8 mouse cellular contexts compared by ENCODE assay signal in the genomic region with DNA sequence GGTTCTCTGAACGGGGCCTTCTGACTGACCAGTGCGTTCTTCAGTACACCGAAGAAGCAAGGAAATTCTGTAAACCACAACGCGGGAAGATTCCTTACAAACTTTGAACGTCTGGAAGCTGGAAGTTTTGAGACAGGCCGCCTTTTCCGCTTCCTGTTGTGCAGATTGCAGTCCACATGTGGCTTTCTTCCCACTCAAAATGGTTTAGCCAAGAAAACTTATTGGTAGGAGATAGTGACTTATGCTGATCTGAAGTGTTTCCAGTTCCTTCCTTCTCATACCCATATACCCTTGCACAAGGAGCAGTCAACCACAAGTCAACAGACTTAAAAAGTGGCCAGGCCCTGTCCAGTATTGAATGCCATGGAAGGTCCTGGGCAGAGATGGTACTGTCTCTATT. TPM values are rescaled to one million over a fixed set of nuclear protein-coding genes. Genes with fewer than 3 reads are reported as not detected.
DNase-seq lines count a peak whose midpoint lies in the region; ATAC-seq and TF ChIP-seq lines count a peak whose summit lies in the region.

No protein-coding gene starts in this region.

- intact Hi-C loops in left cerebral cortex, adult 2 months (cut with DNase I): loop anchor here (2.0 kb wide), 1 partner anchor 127 kb away; a partner anchor contains a TSS
- intact Hi-C loops in left cerebral cortex, postnatal 10 days (cut with DNase I): no loop called here
- intact Hi-C loops in left cerebral cortex, postnatal 25 days (cut with DNase I): no loop called here

- peak overlapping the region; percentile 78 for H3K9ac ChIP-seq in limb, embryonic 12.5 days (replicated peaks)

- 68% methylated on average over 8 of the region's 8 CpGs for WGBS in limb, embryonic 12.5 days
- 45% methylated on average over 8 of the region's 8 CpGs for WGBS in olfactory bulb, adult 2 months

- peaks cover 19% of the 10 kb centered on the region for H3K36me3 ChIP-seq in limb, embryonic 12.5 days

- peaks cover 2% of the 10 kb centered on the region; the same call in 1 of the 2 replicates for H3K4me1 ChIP-seq in embryonic fibroblast, embryonic 13.5 days (ENCODE audit: control insufficient read depth, insufficient read depth, low read length)
- peaks cover 29% of the 10 kb centered on the region for H3K4me1 ChIP-seq in limb, embryonic 12.5 days (replicated peaks)
- H3K4me1 ChIP-seq in olfactory bulb, adult 2 months (ENCODE audit: control insufficient read depth, insufficient read depth, low read length): peaks cover 9% of the 10 kb centered on the region

- no peak for TF ChIP-seq POLR2A in embryonic fibroblast, embryonic 13.5 days (IDR thresholded peaks at IDR 0.05; ENCODE audit: low read depth, low read length)
- TF ChIP-seq POLR2A in olfactory bulb, adult 2 months (IDR thresholded peaks at IDR 0.05; ENCODE audit: insufficient read depth, low read depth, low read length): no peak

- no peak overlapping the region for H3K27ac ChIP-seq in left cerebral cortex, adult 2 months
- no peak overlapping the region for H3K27ac ChIP-seq in embryonic fibroblast, embryonic 13.5 days (ENCODE audit: insufficient read depth, low read length)
- H3K27ac ChIP-seq in limb, embryonic 12.5 days: no peak overlapping the region
- H3K27ac ChIP-seq in olfactory bulb, adult 2 months (ENCODE audit: insufficient read depth, low read depth, low read length): no peak overlapping the region

- peak overlapping the region; percentile 95 for H3K4me2 ChIP-seq in limb, embryonic 12.5 days

- H3K9me3 ChIP-seq in limb, embryonic 12.5 days: no peaks in the 10 kb centered on the region

- ATAC-seq in limb, embryonic 12.5 days (ENCODE audit: insufficient number of reproducible peaks, insufficient read depth, low FRiP score, low TSS enrichment, low read depth): no peak
- no peak for ATAC-seq in cerebellum, adult (ENCODE audit: insufficient number of reproducible peaks, low FRiP score, low TSS enrichment)

- H3K27me3 ChIP-seq in limb, embryonic 12.5 days: no peaks in the 10 kb centered on the region

- no peak for DNase-seq in left cerebral cortex, adult 2 months (ENCODE audit: extremely low spot score in 1 of 2, low spot score in 2 of 2)
- no peak for DNase-seq in left cerebral cortex, postnatal 10 days (ENCODE audit: extremely low spot score in 1 of 2, low spot score in 2 of 2)
- DNase-seq in left cerebral cortex, postnatal 25 days (ENCODE audit: low spot score in 2 of 2): no peak
- DNase-seq in layer of hippocampus, adult 9-11 months: no peak

- H3K4me3 ChIP-seq in left cerebral cortex, adult 2 months: peak overlapping the region; percentile 75
- H3K4me3 ChIP-seq in embryonic fibroblast, embryonic 13.5 days (ENCODE audit: insufficient read depth, low read length): peak overlapping the region; percentile 81
- peak overlapping the region; percentile 97 for H3K4me3 ChIP-seq in limb, embryonic 12.5 days (replicated peaks)
- H3K4me3 ChIP-seq in olfactory bulb, adult 2 months (ENCODE audit: insufficient read depth, low read depth, low read length): 0 out of 2 replicates have a peak overlapping the region, but pooled peaks have one; percentile 12

- TF ChIP-seq CTCF in left cerebral cortex, adult 2 months (IDR thresholded peaks at IDR 0.05): no peak
- TF ChIP-seq CTCF in embryonic fibroblast, embryonic 13.5 days (IDR thresholded peaks at IDR 0.05; ENCODE audit: borderline replicate concordance, insufficient read depth, low read length): no peak
- no peak for TF ChIP-seq CTCF in olfactory bulb, adult 2 months (IDR thresholded peaks at IDR 0.05; ENCODE audit: insufficient read depth, low read depth, low read length)

RNA-seq across cellular contexts. Expression of a gene that starts 1.0 kb away (rescaled TPM):
- 1 to 10 TPM; 2.3 to 4.2 TPM for total RNA-seq in left cerebral cortex, adult 2 months (2021)
- 1 to 10 TPM; 3.4 TPM for total RNA-seq in left cerebral cortex, postnatal 10 days (2021)
- polyA plus RNA-seq in embryonic fibroblast, embryonic 13.5 days (2011; ENCODE audit: insufficient read length, low read depth, missing spikeins): 14.6 and 27.7 TPM in 2 replicates
- 7.8 and 9.4 TPM in 2 replicates for polyA plus RNA-seq in limb, embryonic 12.5 days (2016; fragmentation: Nextera tagmentation; extraction: Ambion mirVana)
- polyA plus RNA-seq in olfactory bulb, adult 2 months (2012; ENCODE audit: insufficient read depth, insufficient read length, low replicate concordance, missing spikeins): not detected in 2 replicates
- 1 to 10 TPM; 4.0 to 6.0 TPM for total RNA-seq in left cerebral cortex, postnatal 25 days (2021)

RNA-seq across cellular contexts. Expression of a gene that starts 1.3 kb away (rescaled TPM):
- 10 to 100 TPM; 37.2 to 44.0 TPM for total RNA-seq in left cerebral cortex, adult 2 months (2021)
- 10 to 100 TPM; 24.4 to 26.0 TPM for total RNA-seq in left cerebral cortex, postnatal 10 days (2021)
- polyA plus RNA-seq in embryonic fibroblast, embryonic 13.5 days (2011; ENCODE audit: insufficient read length, low read depth, missing spikeins): 8.0 and 10.1 TPM in 2 replicates
- 22.0 and 24.0 TPM in 2 replicates for polyA plus RNA-seq in limb, embryonic 12.5 days (2016; fragmentation: Nextera tagmentation; extraction: Ambion mirVana)
- polyA plus RNA-seq in olfactory bulb, adult 2 months (2012; ENCODE audit: insufficient read depth, insufficient read length, low replicate concordance, missing spikeins): not detected in 2 replicates
- total RNA-seq in left cerebral cortex, postnatal 25 days (2021): 10 to 100 TPM; 35.6 to 37.0 TPM

RNA-seq across cellular contexts. Expression of a gene that starts 1.6 kb away (rescaled TPM):
- total RNA-seq in left cerebral cortex, adult 2 months (2021): 1 to 10 TPM; 7.1 to 9.9 TPM
- 1 to 10 TPM; 6.4 to 6.9 TPM for total RNA-seq in left cerebral cortex, postnatal 10 days (2021)
- 12.6 and 14.7 TPM in 2 replicates for polyA plus RNA-seq in embryonic fibroblast, embryonic 13.5 days (2011; ENCODE audit: insufficient read length, low read depth, missing spikeins)
- 8.2 and 9.8 TPM in 2 replicates for polyA plus RNA-seq in limb, embryonic 12.5 days (2016; fragmentation: Nextera tagmentation; extraction: Ambion mirVana)
- not detected in 2 replicates for polyA plus RNA-seq in olfactory bulb, adult 2 months (2012; ENCODE audit: insufficient read depth, insufficient read length, low replicate concordance, missing spikeins)
- 1 to 10 TPM; 5.9 to 6.6 TPM for total RNA-seq in left cerebral cortex, postnatal 25 days (2021)

RNA-seq across cellular contexts. Expression of a gene that starts 8.8 kb away (rescaled TPM):
- 10 to 100 TPM; 43.8 to 47.1 TPM for total RNA-seq in left cerebral cortex, adult 2 months (2021)
- 10 to 100 TPM; 45.1 to 45.2 TPM for total RNA-seq in left cerebral cortex, postnatal 10 days (2021)
- 4.4 and 11.3 TPM in 2 replicates for polyA plus RNA-seq in embryonic fibroblast, embryonic 13.5 days (2011; ENCODE audit: insufficient read length, low read depth, missing spikeins)
- 86.6 and 94.2 TPM in 2 replicates for polyA plus RNA-seq in limb, embryonic 12.5 days (2016; fragmentation: Nextera tagmentation; extraction: Ambion mirVana)
- not detected in 2 replicates for polyA plus RNA-seq in olfactory bulb, adult 2 months (2012; ENCODE audit: insufficient read depth, insufficient read length, low replicate concordance, missing spikeins)
- total RNA-seq in left cerebral cortex, postnatal 25 days (2021): 10 to 100 TPM; 38.7 to 40.1 TPM

RNA-seq across cellular contexts. Expression of a gene that starts 15.9 kb away (rescaled TPM):
- 10 to 100 TPM; 31.5 to 34.7 TPM for total RNA-seq in left cerebral cortex, adult 2 months (2021)
- 10 to 100 TPM; 49.9 to 58.1 TPM for total RNA-seq in left cerebral cortex, postnatal 10 days (2021)
- polyA plus RNA-seq in embryonic fibroblast, embryonic 13.5 days (2011; ENCODE audit: insufficient read length, low read depth, missing spikeins): 668 and 702 TPM in 2 replicates
- 382 and 394 TPM in 2 replicates for polyA plus RNA-seq in limb, embryonic 12.5 days (2016; fragmentation: Nextera tagmentation; extraction: Ambion mirVana)
- polyA plus RNA-seq in olfactory bulb, adult 2 months (2012; ENCODE audit: insufficient read depth, insufficient read length, low replicate concordance, missing spikeins): not detected in 2 replicates
- total RNA-seq in left cerebral cortex, postnatal 25 days (2021): 10 to 100 TPM; 32.5 to 37.0 TPM

Comparison
In these comparisons a context has a peak if more than half of its experiments do, and no peak if none do; other contexts are left out.
1. H3K4me3 ChIP-seq: peak in every context shown above with its lines; median percentile 97 in limb, embryonic 12.5 days; 81 in embryonic fibroblast, embryonic 13.5 days; 75 in left cerebral cortex, adult 2 months; 12 in olfactory bulb, adult 2 months.